Mouse (Mus musculus): ENCODE results near the gene Ppp1r36.

Ppp1r36 gene

GRCm38 (mm10) chr12:76417433-76417854 lies at the start of gene Ppp1r36:
TSS of gene Ppp1r36 (plus strand) at chr12:76417538.
- peak; percentile 19 for DNase-seq

DNA sequence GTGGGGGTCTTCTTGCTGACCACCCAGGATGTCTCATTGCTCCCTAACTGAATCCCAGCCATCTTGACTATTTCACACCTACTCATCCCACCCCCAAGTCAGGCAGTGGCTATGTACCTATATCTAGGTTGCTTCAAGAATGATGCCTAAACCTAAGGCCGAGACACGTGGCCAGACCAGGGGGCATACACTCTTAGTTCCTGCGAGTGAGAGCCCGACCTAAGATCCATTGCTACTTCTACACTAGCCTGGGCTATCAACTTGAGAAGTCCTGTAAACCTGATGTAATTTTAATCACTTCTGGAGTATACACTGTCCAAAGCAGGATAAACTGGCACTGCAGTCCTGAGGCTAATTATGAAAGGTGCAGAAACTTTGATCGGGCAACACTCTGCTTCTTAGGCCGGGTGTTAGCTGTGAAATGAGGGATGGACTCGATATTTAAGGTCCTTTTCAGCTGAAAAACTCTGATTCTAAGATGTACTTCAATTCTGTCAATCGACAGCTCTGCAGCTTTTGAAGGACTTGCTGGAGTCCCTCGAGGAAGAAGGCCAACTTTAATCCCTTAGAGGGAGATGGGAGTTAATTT lies 49.0 kb upstream of the Ppp1r36 start:
- DNase-seq = no peak

- DNase-seq = peak; percentile 45
Observed at GRCm38 (mm10) chr12:76368790-76369205, 48.5 kb upstream of the Ppp1r36 start.

GRCm38 (mm10) chr12:76369206-76369977 lies 47.9 kb upstream of the Ppp1r36 start, which contains the start of gene Zbtb25:
TSS of gene Zbtb25 (minus strand) at chr12:76369602.
- peak; percentile 78 for DNase-seq

- peak; percentile 82 for DNase-seq
Observed at GRCm38 (mm10) chr12:76369978-76370830, 47.1 kb upstream of the Ppp1r36 start, which contains the start of gene Zbtb1. TSS of gene Zbtb1 (plus strand) at chr12:76370266.

GRCm38 (mm10) chr12:76370831-76371571 lies 46.3 kb upstream of the Ppp1r36 start:
- peak; percentile 81 for DNase-seq

DNA sequence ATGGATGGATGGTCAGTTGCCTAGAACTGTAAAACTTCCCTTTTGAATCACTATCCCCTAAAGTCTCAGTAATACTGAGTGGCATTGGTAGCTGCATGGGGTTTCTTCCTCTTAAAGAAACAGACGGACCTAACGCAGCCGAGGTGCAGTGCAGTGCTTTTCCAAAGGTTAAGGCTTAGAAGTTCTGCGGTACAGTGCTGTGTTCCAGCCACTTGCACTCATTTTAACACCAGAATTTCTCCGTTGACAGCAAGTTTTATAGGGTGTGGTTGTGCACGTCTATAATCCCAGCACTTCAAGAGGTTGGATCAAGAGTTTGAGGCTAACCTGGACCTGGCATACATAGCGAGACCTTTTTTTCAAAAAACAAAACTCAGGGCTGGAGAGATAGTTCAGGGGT lies 45.3 kb upstream of the Ppp1r36 start:
- no peak for DNase-seq

DNA sequence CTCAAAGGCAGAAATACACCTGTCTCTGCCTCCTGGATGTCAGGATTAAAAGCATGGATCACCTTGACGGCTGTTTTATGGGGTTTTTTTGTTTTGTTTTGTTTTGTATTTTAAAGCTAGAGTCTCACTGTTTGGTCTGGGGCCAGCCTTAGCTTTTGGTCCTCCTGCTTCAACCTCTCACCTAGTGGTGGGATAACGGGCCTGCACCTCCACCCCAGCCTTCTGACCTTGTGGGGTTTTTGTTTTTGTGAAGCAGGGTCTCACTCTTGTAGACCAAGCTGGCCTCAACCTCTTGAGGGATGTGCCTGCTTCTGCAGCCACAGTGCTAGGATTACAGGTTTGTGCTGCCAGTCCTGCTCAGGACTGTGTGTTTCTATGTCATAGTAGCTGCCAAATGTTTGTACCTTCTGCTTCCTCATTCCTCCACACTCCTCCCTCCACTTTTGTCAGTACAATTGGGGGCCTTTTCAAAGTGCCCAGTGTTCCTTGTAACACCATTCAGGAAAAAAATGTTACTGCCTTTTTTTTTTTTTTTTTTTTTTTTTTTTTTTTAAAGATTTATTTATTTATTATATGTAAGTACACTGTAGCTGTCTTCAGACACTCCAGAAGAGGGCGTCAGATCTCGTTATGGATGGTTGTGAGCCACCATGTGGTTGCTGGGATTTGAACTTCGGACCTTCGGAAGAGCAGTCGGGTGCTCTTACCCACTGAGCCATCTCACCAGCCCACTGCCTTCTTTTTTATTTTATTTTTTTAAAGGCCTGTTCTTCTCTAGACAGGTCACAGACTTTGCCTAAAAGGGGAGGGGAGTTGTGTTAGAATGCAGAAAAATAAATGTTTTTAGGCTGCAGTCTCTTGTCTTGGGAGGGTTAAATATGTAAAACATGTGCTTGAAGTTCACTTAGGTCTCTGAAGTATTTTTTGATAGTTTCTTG lies 44.2 kb upstream of the Ppp1r36 start:
- no peak for DNase-seq

DNA sequence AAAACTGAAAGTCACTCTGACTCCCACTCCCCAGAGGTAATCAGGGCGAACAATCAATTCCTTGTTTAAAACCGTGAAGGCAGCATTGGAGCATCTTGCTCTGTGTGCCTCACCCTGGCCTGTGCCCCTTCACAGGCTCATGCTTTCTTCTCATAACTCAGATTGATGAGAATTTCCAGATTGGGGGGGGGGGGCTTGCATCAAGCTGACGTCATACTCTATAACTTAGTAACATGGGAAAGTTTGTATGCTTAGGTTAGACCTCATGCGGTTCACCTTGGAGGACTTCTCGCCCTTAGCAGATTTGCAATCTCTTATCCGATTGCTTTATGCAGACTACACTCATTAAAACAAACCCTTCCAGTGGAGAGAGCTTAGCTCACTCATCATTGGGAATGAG lies 43.3 kb upstream of the Ppp1r36 start:
- no peak for DNase-seq

DNA sequence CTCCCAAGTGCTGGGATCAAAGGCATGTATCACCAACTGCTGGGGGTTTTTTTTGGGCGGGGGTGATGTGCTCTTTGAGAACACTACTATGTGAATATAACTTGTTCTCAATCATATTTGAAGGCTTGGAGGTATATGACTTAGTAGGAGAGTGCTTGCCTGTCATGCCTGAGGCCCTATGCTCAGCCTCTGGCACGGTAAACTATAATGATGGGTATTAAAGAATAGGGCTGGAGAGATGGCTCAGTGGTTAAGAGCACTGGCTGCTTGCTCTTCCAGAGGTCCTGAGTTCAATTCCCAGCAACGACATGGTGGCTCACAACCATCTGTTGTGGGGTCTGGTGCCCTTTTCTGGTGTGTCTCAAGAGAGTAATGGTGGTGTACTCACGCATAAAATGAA lies 42.4 kb upstream of the Ppp1r36 start:
- DNase-seq = no peak

DNA sequence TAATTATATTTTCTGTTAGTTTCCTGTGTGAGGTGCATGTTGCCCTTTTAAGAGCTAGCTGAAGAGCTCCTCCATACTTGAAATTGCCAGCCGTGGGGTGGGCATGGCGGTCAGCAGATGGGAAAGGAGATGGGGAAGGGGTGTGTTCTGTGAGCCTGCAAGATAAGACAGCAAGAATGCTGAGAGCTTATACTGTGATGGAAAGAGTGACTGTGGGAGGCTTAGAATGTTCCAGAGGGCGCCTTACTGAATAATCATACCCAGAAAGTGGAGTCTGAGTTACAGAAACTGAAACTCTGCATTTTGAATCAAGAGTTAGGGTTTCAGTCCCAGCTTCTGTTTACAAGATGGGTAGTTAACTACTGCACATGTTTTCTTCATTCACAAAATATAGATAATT lies 41.8 kb upstream of the Ppp1r36 start:
- no peak for DNase-seq

DNA sequence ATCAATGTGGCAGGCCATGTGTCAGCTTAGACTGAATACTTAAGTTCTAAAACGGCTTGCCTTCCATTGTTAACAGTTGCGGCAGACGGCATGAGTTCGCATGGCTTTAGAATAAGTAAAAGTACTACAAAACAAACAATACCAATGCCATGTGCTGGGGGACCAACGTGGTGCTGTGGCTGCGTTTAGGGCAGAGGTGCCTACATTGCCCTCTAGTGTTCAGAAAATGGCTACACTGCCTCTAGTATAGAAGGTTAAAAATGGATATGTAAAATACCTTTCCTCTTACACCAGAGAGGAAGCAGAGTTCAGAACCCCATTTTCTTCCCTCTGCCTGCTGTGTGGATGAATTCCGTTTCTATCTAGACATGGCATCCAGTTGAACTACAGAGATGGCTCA lies 40.7 kb upstream of the Ppp1r36 start:
- peak; percentile 37 for DNase-seq

DNA sequence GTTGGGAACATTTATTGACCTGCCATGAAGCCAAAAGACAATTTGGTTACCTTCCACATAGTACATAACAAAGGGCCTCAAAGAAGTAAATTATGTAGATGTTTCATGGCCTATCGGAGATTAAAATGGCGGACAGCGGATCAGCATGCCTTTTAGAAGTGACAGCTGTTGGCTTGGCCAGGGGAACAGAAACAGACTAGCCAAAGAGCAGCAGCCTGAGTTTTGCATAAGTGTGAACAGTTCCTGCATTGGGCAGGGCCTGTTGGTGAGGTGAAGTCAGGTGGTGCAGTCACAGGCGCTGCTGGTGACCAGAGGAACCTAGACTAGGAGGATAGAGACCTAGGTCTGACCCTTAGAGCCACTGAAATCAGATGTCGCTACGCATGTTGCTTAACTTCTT lies 40.3 kb upstream of the Ppp1r36 start:
- DNase-seq = no peak

- no peak for DNase-seq
Observed at GRCm38 (mm10) chr12:76377726-76378125, 39.6 kb upstream of the Ppp1r36 start.

GRCm38 (mm10) chr12:76378556-76378955 lies 38.8 kb upstream of the Ppp1r36 start:
- no peak for DNase-seq

- no peak for DNase-seq
Observed at GRCm38 (mm10) chr12:76380151-76380550, 37.2 kb upstream of the Ppp1r36 start.

DNA sequence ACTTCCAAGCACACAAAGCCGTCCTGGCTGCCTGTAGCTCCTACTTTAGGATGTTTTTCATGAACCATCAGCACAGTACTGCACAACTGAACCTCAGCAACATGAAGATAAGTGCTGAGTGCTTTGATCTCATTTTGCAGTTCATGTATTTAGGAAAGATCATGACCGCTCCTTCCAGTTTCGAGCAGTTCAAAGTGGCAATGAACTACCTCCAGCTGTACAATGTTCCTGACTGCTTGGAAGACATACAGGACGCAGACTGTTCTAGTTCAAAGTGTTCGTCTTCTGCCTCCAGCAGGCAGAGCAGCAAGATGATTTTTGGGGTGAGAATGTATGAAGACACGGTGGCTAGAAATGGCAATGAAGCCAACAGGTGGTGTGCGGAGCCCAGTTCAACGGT lies 32.0 kb upstream of the Ppp1r36 start:
- no peak for DNase-seq

DNA sequence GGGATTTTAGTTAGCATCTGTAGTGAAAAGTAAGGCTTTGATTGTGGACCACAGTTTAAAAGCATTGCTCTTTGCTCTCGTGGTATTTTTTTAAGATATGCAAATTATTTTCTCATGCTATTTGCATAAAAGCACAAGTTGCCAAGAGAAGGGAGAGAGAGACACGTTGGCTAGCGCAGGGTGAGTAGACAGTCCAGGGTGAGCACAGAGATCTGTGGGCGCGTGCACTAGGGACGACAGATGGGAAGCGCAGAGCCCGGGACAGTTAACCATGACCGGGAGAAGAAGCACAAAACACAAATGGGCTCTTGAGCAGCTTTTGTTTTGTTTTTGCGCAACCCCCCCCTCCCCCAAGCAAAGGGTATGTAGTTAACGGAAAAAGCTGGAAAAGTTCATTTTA lies 28.5 kb upstream of the Ppp1r36 start:
- DNase-seq = no peak

- DNase-seq = no peak
Observed at GRCm38 (mm10) chr12:76391595-76392271, 25.6 kb upstream of the Ppp1r36 start.

DNA sequence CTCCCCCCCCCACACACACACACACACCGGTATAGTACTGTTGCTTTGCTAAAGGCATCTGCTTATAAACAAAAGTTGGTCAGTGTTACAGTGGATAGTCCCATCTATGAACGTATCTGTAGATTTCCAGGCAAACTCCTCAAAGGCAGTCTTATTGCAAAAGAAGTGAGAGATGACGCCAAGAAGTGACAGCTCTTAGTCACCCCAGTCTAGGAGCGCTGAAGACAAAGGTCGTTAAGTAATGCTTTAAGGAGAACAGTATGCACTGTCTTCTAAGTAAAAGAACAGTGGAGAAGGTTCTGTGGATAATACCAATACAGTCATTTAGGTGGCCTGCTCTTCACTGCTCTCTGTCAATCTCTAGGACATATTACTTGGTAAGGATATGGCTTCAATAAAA lies 24.4 kb upstream of the Ppp1r36 start:
- DNase-seq = no peak

- no peak for DNase-seq
Observed at GRCm38 (mm10) chr12:76397281-76397680, 20.1 kb upstream of the Ppp1r36 start.

Measured in lung, postnatal 14 days (tissue).